In the genomic region with DNA sequence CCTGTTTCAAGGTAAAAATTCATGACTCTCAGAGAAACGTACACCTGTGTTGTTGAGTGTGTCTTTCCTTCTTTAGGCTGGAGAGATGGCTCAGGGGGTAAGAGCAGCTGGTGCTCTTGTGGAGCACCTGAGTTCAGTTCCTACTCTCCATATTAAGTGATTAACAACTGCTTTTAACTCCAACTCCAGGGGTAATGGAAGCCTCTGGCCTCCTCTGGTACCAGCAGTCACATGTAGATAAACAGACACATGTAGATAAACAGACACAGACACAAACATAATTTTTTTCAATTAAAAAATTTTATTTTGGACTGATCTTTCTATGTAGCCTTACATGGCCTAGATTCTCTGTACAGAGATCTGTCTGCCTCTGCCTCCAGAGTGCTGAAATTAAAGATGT, we compare ENCODE assay signal across 19 mouse cellular contexts. TPM values are rescaled to one million over a fixed set of nuclear protein-coding genes. Genes with fewer than 3 reads are reported as not detected.
"Had no signal": no experiment of that assay in that cellular context is flagged by ENCODE, and none has a peak within 500 bp of the region (broad histone marks: within the 10 kb centered on the region; RNA-seq: fewer than 3 reads in every experiment).

No protein-coding gene starts in this region.

- H3K36me3 ChIP-seq: liver, embryonic 15.5 days; lung, embryonic 15.5 days; midbrain, embryonic 15.5 days; stomach, embryonic 15.5 days had no signal

- ATAC-seq: liver, postnatal 0 days; lung, postnatal 0 days; midbrain, embryonic 13.5 days; midbrain, embryonic 15.5 days had no signal

- DNase-seq: liver, postnatal 0 days; lung, adult 2 months; lung, postnatal 14 days; lung, postnatal 36 days; right cerebral cortex, postnatal 14 days; thymus, adult 2 months; thymus, postnatal 25 days; thymus, postnatal 4 days had no signal

- H3K4me2 ChIP-seq: liver, embryonic 15.5 days; lung, embryonic 15.5 days; midbrain, embryonic 13.5 days; midbrain, embryonic 15.5 days; neural tube, embryonic 12.5 days; stomach, embryonic 15.5 days had no signal

- H3K4me1 ChIP-seq: lung, embryonic 15.5 days; midbrain, embryonic 15.5 days; neural tube, embryonic 12.5 days; stomach, embryonic 15.5 days had no signal

- H3K27me3 ChIP-seq: liver, embryonic 15.5 days; lung, embryonic 15.5 days; midbrain, embryonic 13.5 days; midbrain, embryonic 15.5 days; neural tube, embryonic 12.5 days; stomach, embryonic 15.5 days had no signal

- H3K9ac ChIP-seq: liver, embryonic 15.5 days; liver, postnatal 0 days; lung, embryonic 15.5 days; midbrain, embryonic 13.5 days; midbrain, embryonic 15.5 days; neural tube, embryonic 12.5 days; stomach, embryonic 15.5 days had no signal

- H3K4me3 ChIP-seq: liver, embryonic 15.5 days; lung, embryonic 15.5 days; midbrain, embryonic 13.5 days; midbrain, embryonic 15.5 days; neural tube, embryonic 12.5 days; stomach, embryonic 15.5 days had no signal

- H3K27ac ChIP-seq: lung, embryonic 15.5 days; macrophage; midbrain, embryonic 13.5 days; midbrain, embryonic 15.5 days; neural tube, embryonic 12.5 days; stomach, embryonic 15.5 days; stomach, postnatal 0 days had no signal

- H3K9me3 ChIP-seq: liver, embryonic 15.5 days; lung, embryonic 15.5 days; midbrain, embryonic 13.5 days; midbrain, embryonic 15.5 days; neural tube, embryonic 12.5 days; stomach, embryonic 15.5 days had no signal

RNA-seq across cellular contexts. Expression of a gene that starts 14.1 kb away (rescaled TPM):
- total RNA-seq: monocyte, adult 5-6 weeks; neutrophil, adult 5-6 weeks had no signal
